Mouse (Mus musculus) lung, embryonic 14.5 days (tissue): ENCODE measurements around the gene Olfr775. TPM values are rescaled to one million over a fixed set of nuclear protein-coding genes. Genes with fewer than 3 reads are reported as not detected.

Source experiments
- ATAC-seq: fragments of 200-750 bp; cut with Nextera tagmentation; 2 replicates; pipeline ENCODE4 v1.8.0; 2017; ENCODE audit warnings: mild to moderate bottlenecking, moderate TSS enrichment, moderate library complexity; ENCODE audit not compliant: insufficient read depth
- DNase-seq: peaks from one replicate; pipeline ENCODE4 v3.0.0-alpha.2; 2015
- H3K27ac ChIP-seq: fragments of 300-500 bp; sonication (generic); 2 replicates; pipeline ENCODE4 v1.5.1; 2014; ENCODE audit warnings: low read depth, mild to moderate bottlenecking, moderate library complexity
- H3K27me3 ChIP-seq: fragments of 300-500 bp; sonication (generic); 2 replicates; pipeline ENCODE4 v1.6.1; 2014; ENCODE audit warnings: low read length, control low read depth; ENCODE audit not compliant: insufficient read depth
- H3K36me3 ChIP-seq: fragments of 300-500 bp; sonication (generic); 2 replicates; pipeline ENCODE4 v1.6.1; 2014; ENCODE audit warnings: control low read depth; ENCODE audit not compliant: insufficient read depth
- H3K4me1 ChIP-seq: fragments of 300-500 bp; sonication (generic); 2 replicates; pipeline ENCODE4 v1.6.1; 2014; ENCODE audit warnings: antibody characterized with exemption, control low read depth; ENCODE audit not compliant: insufficient read depth
- H3K4me2 ChIP-seq: fragments of 300-500 bp; sonication (generic); 2 replicates; pipeline ENCODE4 v1.6.1; 2014; ENCODE audit warnings: mild to moderate bottlenecking
- H3K4me3 ChIP-seq: fragments of 300-500 bp; sonication (generic); 2 replicates; pipeline ENCODE4 v1.5.1; 2014; ENCODE audit warnings: low read depth, low read length
- H3K9ac ChIP-seq: fragments of 300-500 bp; sonication (generic); 2 replicates; pipeline ENCODE4 v1.6.1; 2014
- H3K9me3 ChIP-seq: fragments of 300-500 bp; sonication (generic); 2 replicates; pipeline ENCODE4 v1.6.1; 2016; ENCODE audit warnings: low read depth, low read length, control low read depth
- CTCF ChIP-seq: IDR thresholded peaks from 2 replicates; pipeline ENCODE4 v1.5.1; 2016; ENCODE audit warnings: antibody characterized with exemption, low read depth
- WGBS: fragments of 180-500 bp; shearing (Covaris S2); extraction: QIAGEN DNeasy Blood & Tissue Kit; methylation state at CpG from one replicate; pipeline ENCODE4 v1.1.7; 2014; 5-methylcytosine and 5-hydroxymethylcytosine counted together
- polyA plus RNA-seq: library from polyadenylated mRNA; unstranded; fragments of >200 nt; fragmentation: Nextera tagmentation; extraction: Ambion mirVana; gene quantifications from 2 replicates; pipeline ENCODE4 v1.2.1, GENCODE M21; 2014

Olfr775 gene
- not detected in 2 replicates for polyA plus RNA-seq

DNA sequence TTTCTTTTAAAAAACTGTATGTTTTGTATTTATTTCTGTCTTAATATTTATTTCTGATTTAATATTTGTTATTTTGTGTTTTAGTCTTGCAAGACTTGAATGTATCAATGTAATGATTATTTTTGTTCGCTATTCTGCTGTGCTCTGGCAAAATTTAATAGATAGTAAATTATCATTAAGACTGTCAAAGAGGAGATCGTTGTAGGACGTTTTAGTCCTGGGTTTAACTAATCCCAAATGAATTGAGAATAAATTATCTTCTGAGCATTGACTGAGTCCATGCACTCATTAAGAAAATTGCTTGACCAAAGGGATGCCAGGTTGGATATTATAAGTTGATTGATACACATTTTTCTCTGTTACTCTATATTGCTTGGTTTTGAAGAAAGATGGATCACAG, at the start of gene Olfr775:
TSS of gene Olfr775 (plus strand) at position 301 of the 400 bp plus-strand sequence.
- H3K27me3 ChIP-seq: no peaks in the 10 kb centered on the region
- H3K27ac ChIP-seq: no peak within 1 kb of the TSS
- no peak for ATAC-seq
- no peaks in the 10 kb centered on the region for H3K36me3 ChIP-seq
- TF ChIP-seq CTCF: no peak
- H3K4me2 ChIP-seq: no peak within 1 kb of the TSS
- H3K9ac ChIP-seq: no peak within 1 kb of the TSS
- H3K4me1 ChIP-seq: no peaks in the 10 kb centered on the region
- no peak within 1 kb of the TSS for H3K4me3 ChIP-seq
- DNase-seq: no peak
- 70% methylated on average over 3 of the region's 3 CpGs for WGBS
- no peaks in the 10 kb centered on the region for H3K9me3 ChIP-seq

- Histone ChIP-seq H3K4me2 (no peak overlapping the region), H3K27ac (no peak overlapping the region), H3K36me3 (no peaks in the 10 kb centered on the region), H3K9ac (no peak overlapping the region), H3K27me3 (no peaks in the 10 kb centered on the region), H3K4me3 (no peak overlapping the region), H3K9me3 (no peaks in the 10 kb centered on the region), H3K4me1 (no peaks in the 10 kb centered on the region)
- TF ChIP-seq CTCF: no peak
- DNase-seq: no peak
- WGBS: 80% methylated on average over 1 of the region's 1 CpGs
- no peak for ATAC-seq
Measured at GRCm38 (mm10) chr10:129230737-129231136, 17.5 kb upstream of the Olfr775 start.

- no peaks in the 10 kb centered on the region for H3K4me1 ChIP-seq
- ATAC-seq (no peak), DNase-seq (no peak)
- no peaks in the 10 kb centered on the region for H3K36me3 ChIP-seq
- H3K27ac ChIP-seq: no peak within 1 kb of the TSS
- 73% methylated on average over 2 of the region's 2 CpGs for WGBS
- no peak within 1 kb of the TSS for H3K4me3 ChIP-seq
- TF ChIP-seq CTCF: no peak
- no peak within 1 kb of the TSS for H3K9ac ChIP-seq
- no peaks in the 10 kb centered on the region for H3K27me3 ChIP-seq
- no peaks in the 10 kb centered on the region for H3K9me3 ChIP-seq
- no peak within 1 kb of the TSS for H3K4me2 ChIP-seq
Measured at GRCm38 (mm10) chr10:129235904-129236303, 12.3 kb upstream of the Olfr775 start, which contains the start of gene Olfr774. Olfr774 (plus strand) TSS chr10:129236204.

GRCm38 (mm10) chr10:129258827-129259226, 10.6 kb downstream of the Olfr775 start, which contains the start of gene Olfr776:
Olfr776 (plus strand) TSS chr10:129259127.
- Histone ChIP-seq H3K27ac (no peak within 1 kb of the TSS), H3K9ac (no peak within 1 kb of the TSS), H3K4me3 (no peak within 1 kb of the TSS), H3K4me2 (no peak within 1 kb of the TSS), H3K9me3 (no peaks in the 10 kb centered on the region), H3K27me3 (no peaks in the 10 kb centered on the region), H3K36me3 (no peaks in the 10 kb centered on the region), H3K4me1 (no peaks in the 10 kb centered on the region)
- TF ChIP-seq CTCF: no peak
- ATAC-seq (no peak), DNase-seq (no peak)

GRCm38 (mm10) chr10:129271081-129271535, 22.9 kb downstream of the Olfr775 start, which contains the start of gene Olfr777:
Olfr777 (minus strand) TSS chr10:129271485.
- H3K27me3 ChIP-seq: no peaks in the 10 kb centered on the region
- H3K9ac ChIP-seq: no peak within 1 kb of the TSS
- H3K4me2 ChIP-seq: no peak within 1 kb of the TSS
- no peaks in the 10 kb centered on the region for H3K4me1 ChIP-seq
- DNase-seq (no peak), ATAC-seq (no peak)
- no peak within 1 kb of the TSS for H3K27ac ChIP-seq
- H3K9me3 ChIP-seq: no peaks in the 10 kb centered on the region
- H3K4me3 ChIP-seq: no peak within 1 kb of the TSS
- WGBS: 83% methylated on average over 2 of the region's 2 CpGs
- no peaks in the 10 kb centered on the region for H3K36me3 ChIP-seq
- TF ChIP-seq CTCF: no peak

Other genes with a start within 250 kb of the Olfr775 start
- gene Olfr763, start 237.6 kb upstream of the Olfr775 start, polyA plus RNA-seq: not detected in 2 replicates
- gene Olfr764-ps1, start 208.5 kb upstream of the Olfr775 start, polyA plus RNA-seq: not detected in 2 replicates
- not detected in 2 replicates for gene Olfr765, start 198.4 kb upstream of the Olfr775 start, polyA plus RNA-seq
- not detected in 2 replicates for gene Olfr766-ps1, start 179.4 kb upstream of the Olfr775 start, polyA plus RNA-seq
- gene Olfr767, start 165.5 kb upstream of the Olfr775 start, polyA plus RNA-seq: not detected in 2 replicates
- gene Olfr768, start 149.0 kb upstream of the Olfr775 start, polyA plus RNA-seq: not detected in 2 replicates
- gene Olfr769, start 130.6 kb upstream of the Olfr775 start, polyA plus RNA-seq: not detected in 2 replicates
- gene Olfr770, start 109.4 kb upstream of the Olfr775 start, polyA plus RNA-seq: not detected in 2 replicates
- gene Olfr771, start 83.7 kb upstream of the Olfr775 start, polyA plus RNA-seq: not detected in 2 replicates
- not detected in 2 replicates for gene Olfr772, start 70.5 kb upstream of the Olfr775 start, polyA plus RNA-seq
- gene Olfr773, start 61.0 kb upstream of the Olfr775 start, polyA plus RNA-seq: not detected in 2 replicates
- gene Olfr774, start 12.2 kb upstream of the Olfr775 start, polyA plus RNA-seq: not detected in 2 replicates
- gene Olfr776, start 10.7 kb downstream of the Olfr775 start, polyA plus RNA-seq: not detected in 2 replicates
- gene Olfr777, start 23.1 kb downstream of the Olfr775 start, polyA plus RNA-seq: not detected in 2 replicates
- not detected in 2 replicates for gene Olfr780, start 69.7 kb downstream of the Olfr775 start, polyA plus RNA-seq
- not detected in 2 replicates for gene Olfr781, start 80.4 kb downstream of the Olfr775 start, polyA plus RNA-seq
- not detected in 2 replicates for gene Olfr782, start 100.4 kb downstream of the Olfr775 start, polyA plus RNA-seq
- gene Olfr784, start 135.7 kb downstream of the Olfr775 start, polyA plus RNA-seq: 0.05 and 0.08 TPM in 2 replicates
- gene Olfr785, start 157.0 kb downstream of the Olfr775 start, polyA plus RNA-seq: not detected in 2 replicates
- not detected in 2 replicates for gene Olfr786, start 178.9 kb downstream of the Olfr775 start, polyA plus RNA-seq
- gene Olfr787, start 213.4 kb downstream of the Olfr775 start, polyA plus RNA-seq: not detected in 2 replicates
- not detected in 2 replicates for gene Olfr788, start 222.6 kb downstream of the Olfr775 start, polyA plus RNA-seq
- not detected in 2 replicates for gene Olfr789, start 236.3 kb downstream of the Olfr775 start, polyA plus RNA-seq